Mouse (Mus musculus) embryonic facial prominence, embryonic 13.5 days (tissue): ENCODE measurements around the gene 5530401A14Rik. TPM values are rescaled to one million over a fixed set of nuclear protein-coding genes. Genes with fewer than 3 reads are reported as not detected.

Experiments
- ATAC-seq: fragments of 200-750 bp; cut with Nextera tagmentation; 2 replicates; pipeline ENCODE4 v1.8.0; 2017; ENCODE audit warnings: low read depth; ENCODE audit not compliant: insufficient number of reproducible peaks, insufficient read depth, low FRiP score, low TSS enrichment
- H3K27ac ChIP-seq: fragments of 300-500 bp; sonication (generic); 2 replicates; pipeline ENCODE4 v1.5.1; 2015; ENCODE audit warnings: moderate library complexity, mild to moderate bottlenecking, inconsistent platforms
- H3K27me3 ChIP-seq: fragments of 300-500 bp; sonication (generic); 2 replicates; pipeline ENCODE4 v1.6.1; 2015; ENCODE audit warnings: mild to moderate bottlenecking, inconsistent platforms
- H3K36me3 ChIP-seq: fragments of 300-500 bp; sonication (generic); 2 replicates; pipeline ENCODE4 v1.6.1; 2015; ENCODE audit warnings: mild to moderate bottlenecking, inconsistent platforms
- H3K4me1 ChIP-seq: fragments of 300-500 bp; sonication (generic); 2 replicates; pipeline ENCODE4 v1.6.1; 2015; ENCODE audit warnings: inconsistent platforms
- H3K4me2 ChIP-seq: fragments of 300-500 bp; sonication (generic); 2 replicates; pipeline ENCODE4 v1.6.1; 2015; ENCODE audit warnings: moderate library complexity, mild to moderate bottlenecking, inconsistent platforms
- H3K4me3 ChIP-seq: fragments of 300-500 bp; sonication (generic); 2 replicates; pipeline ENCODE4 v1.5.1; 2015; ENCODE audit warnings: mild to moderate bottlenecking, inconsistent platforms
- H3K9ac ChIP-seq: fragments of 300-500 bp; sonication (generic); 2 replicates; pipeline ENCODE4 v1.6.1; 2015; ENCODE audit warnings: mild to moderate bottlenecking, inconsistent platforms
- H3K9me3 ChIP-seq: fragments of 300-500 bp; sonication (generic); 2 replicates; pipeline ENCODE4 v1.6.1; 2016; ENCODE audit warnings: inconsistent platforms
- WGBS: fragments of 180-500 bp; shearing (Covaris S2); methylation state at CpG from one replicate; pipeline ENCODE4 v1.1.7; 2015; ENCODE audit warnings: mixed read lengths; 5-methylcytosine and 5-hydroxymethylcytosine counted together
- polyA plus RNA-seq: library from polyadenylated mRNA; unstranded; fragments of >200 nt; fragmentation: Nextera tagmentation; extraction: Ambion mirVana; gene quantifications from 2 replicates; pipeline ENCODE4 v1.2.1, GENCODE M21; 2015

Gene 5530401A14Rik
- polyA plus RNA-seq, 1 experiment from 2014 or later: 0.07 TPM

GRCm38 (mm10) chr11:81896511-81896910 lies 36.0 kb downstream of the 5530401A14Rik start:
- no peak for ATAC-seq
- no peak overlapping the region for H3K4me2 ChIP-seq
- 86% methylated on average over 6 of the region's 6 CpGs for WGBS
- no peaks in the 10 kb centered on the region for H3K4me1 ChIP-seq
- 0 out of 2 replicates have a peak, but pooled peaks cover 4% of the 10 kb centered on the region for H3K27me3 ChIP-seq
- no peak overlapping the region for H3K9ac ChIP-seq
- no peaks in the 10 kb centered on the region for H3K9me3 ChIP-seq
- no peaks in the 10 kb centered on the region for H3K36me3 ChIP-seq
- no peak overlapping the region for H3K27ac ChIP-seq
- H3K4me3 ChIP-seq: no peak overlapping the region

DNA sequence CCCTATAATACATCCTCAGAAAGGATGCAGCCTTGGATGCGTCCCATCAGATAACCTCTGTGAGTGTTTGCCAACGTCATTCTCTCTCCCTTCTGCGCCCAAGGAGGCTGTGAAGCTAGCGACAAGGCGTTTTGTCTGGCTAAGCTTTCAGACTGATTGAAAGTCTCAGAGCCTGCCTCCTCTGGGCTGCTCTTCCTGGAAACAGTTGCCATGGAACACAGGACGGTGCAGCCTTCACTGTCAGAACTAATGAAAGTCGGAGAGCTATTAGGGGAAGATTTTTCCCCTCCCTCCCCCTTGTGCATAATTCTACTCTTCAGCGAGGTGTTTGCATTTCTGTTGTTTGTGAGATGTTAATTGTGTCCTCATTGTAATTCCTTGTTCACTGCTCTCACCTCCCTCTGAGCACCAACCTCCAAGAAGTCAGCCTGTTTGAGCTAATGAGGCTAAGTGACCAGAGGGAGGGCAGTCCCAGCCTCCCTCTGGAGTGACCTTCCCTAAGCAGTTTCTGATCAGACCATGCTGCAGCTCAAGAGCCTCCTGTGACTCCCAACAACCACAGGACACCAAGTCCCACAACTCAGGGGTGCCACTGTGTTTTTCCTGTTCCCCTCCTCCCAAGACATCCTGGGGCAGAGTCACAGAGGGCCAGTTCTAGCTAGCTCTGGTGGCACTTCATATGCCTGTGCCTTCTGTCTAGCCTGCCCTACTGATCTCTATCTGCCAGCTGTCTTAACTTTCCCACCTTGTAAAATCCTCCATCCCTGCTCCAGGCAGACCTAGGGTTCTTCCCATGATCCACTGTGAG lies 37.3 kb downstream of the 5530401A14Rik start:
- Histone ChIP-seq H3K36me3 (no peaks in the 10 kb centered on the region), H3K9ac (no peak overlapping the region), H3K4me3 (no peak overlapping the region), H3K4me1 (no peaks in the 10 kb centered on the region), H3K4me2 (no peak overlapping the region), H3K9me3 (no peaks in the 10 kb centered on the region), H3K27me3 (0 out of 2 replicates have a peak, but pooled peaks cover 4% of the 10 kb centered on the region), H3K27ac (no peak overlapping the region)
- ATAC-seq: no peak
- 6% methylated on average over 8 of the region's 8 CpGs for WGBS

- Histone ChIP-seq H3K27ac (no peak overlapping the region), H3K4me3 (no peak overlapping the region), H3K27me3 (0 out of 2 replicates have a peak, but pooled peaks cover 4% of the 10 kb centered on the region), H3K36me3 (no peaks in the 10 kb centered on the region), H3K4me2 (no peak overlapping the region), H3K4me1 (no peaks in the 10 kb centered on the region), H3K9me3 (no peaks in the 10 kb centered on the region), H3K9ac (no peak overlapping the region)
- ATAC-seq: no peak
These were observed 41.8 kb downstream of the 5530401A14Rik start for GRCm38 (mm10) chr11:81902318-81902717.

- Histone ChIP-seq H3K27ac (no peak overlapping the region), H3K36me3 (no peaks in the 10 kb centered on the region), H3K4me1 (no peaks in the 10 kb centered on the region), H3K27me3 (no peaks in the 10 kb centered on the region), H3K4me3 (no peak overlapping the region), H3K9ac (no peak overlapping the region), H3K4me2 (no peak overlapping the region), H3K9me3 (no peaks in the 10 kb centered on the region)
- ATAC-seq: no peak
- 91% methylated on average over 1 of the region's 1 CpGs for WGBS
These were observed 48.3 kb downstream of the 5530401A14Rik start for GRCm38 (mm10) chr11:81908760-81909159.

DNA sequence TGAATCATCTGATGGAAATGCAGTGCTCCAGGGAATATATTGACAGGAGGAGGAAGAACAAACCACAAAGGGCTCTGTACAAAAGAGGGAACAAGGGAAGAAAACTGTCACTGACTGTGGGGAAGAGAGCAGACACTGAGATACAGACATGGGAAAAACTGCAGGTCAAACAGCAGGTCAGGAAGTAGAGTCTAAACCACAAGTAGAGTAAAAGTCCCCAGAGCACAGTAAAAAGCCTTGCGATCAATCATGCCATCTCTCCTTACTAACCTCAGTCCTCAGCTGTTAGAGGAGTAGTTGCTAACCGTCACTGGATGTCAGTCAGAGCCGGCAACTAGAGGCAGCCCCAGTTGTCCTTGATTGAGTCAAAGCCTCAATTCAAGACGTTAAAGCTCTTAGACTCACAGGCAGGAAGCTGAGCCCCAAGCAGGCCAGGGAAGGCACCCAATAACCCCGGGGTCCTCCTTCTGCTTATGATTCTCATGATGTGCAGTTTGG lies 49.0 kb downstream of the 5530401A14Rik start:
- no peak overlapping the region for H3K9ac ChIP-seq
- no peaks in the 10 kb centered on the region for H3K9me3 ChIP-seq
- no peak overlapping the region for H3K4me3 ChIP-seq
- no peaks in the 10 kb centered on the region for H3K36me3 ChIP-seq
- WGBS: 65% methylated on average over 5 of the region's 5 CpGs
- H3K4me1 ChIP-seq: no peaks in the 10 kb centered on the region
- no peak overlapping the region for H3K4me2 ChIP-seq
- no peaks in the 10 kb centered on the region for H3K27me3 ChIP-seq
- ATAC-seq: no peak
- no peak overlapping the region for H3K27ac ChIP-seq

GRCm38 (mm10) chr11:81913071-81913470 lies 52.6 kb downstream of the 5530401A14Rik start:
- Histone ChIP-seq H3K27me3 (no peaks in the 10 kb centered on the region), H3K36me3 (no peaks in the 10 kb centered on the region), H3K4me1 (no peaks in the 10 kb centered on the region), H3K4me3 (no peak overlapping the region), H3K27ac (no peak overlapping the region), H3K9me3 (no peaks in the 10 kb centered on the region), H3K4me2 (no peak overlapping the region), H3K9ac (no peak overlapping the region)
- 58% methylated on average over 4 of the region's 4 CpGs for WGBS
- no peak for ATAC-seq

GRCm38 (mm10) chr11:81915501-81915900 lies 55.0 kb downstream of the 5530401A14Rik start:
- Histone ChIP-seq H3K9me3 (0 out of 2 replicates have a peak, but pooled peaks cover 4% of the 10 kb centered on the region), H3K4me2 (no peak overlapping the region), H3K9ac (no peak overlapping the region), H3K4me3 (no peak overlapping the region), H3K27ac (no peak overlapping the region), H3K4me1 (no peaks in the 10 kb centered on the region), H3K36me3 (no peaks in the 10 kb centered on the region), H3K27me3 (no peaks in the 10 kb centered on the region)
- ATAC-seq: no peak
- WGBS: 68% methylated on average over 6 of the region's 6 CpGs

- WGBS: 61% methylated on average over 2 of the region's 2 CpGs
- H3K27me3 ChIP-seq: no peaks in the 10 kb centered on the region
- no peak overlapping the region for H3K4me3 ChIP-seq
- no peaks in the 10 kb centered on the region for H3K4me1 ChIP-seq
- ATAC-seq: no peak
- H3K4me2 ChIP-seq: no peak overlapping the region
- 0 out of 2 replicates have a peak, but pooled peaks cover 4% of the 10 kb centered on the region for H3K9me3 ChIP-seq
- H3K36me3 ChIP-seq: no peaks in the 10 kb centered on the region
- no peak overlapping the region for H3K9ac ChIP-seq
- H3K27ac ChIP-seq: no peak overlapping the region
These were observed 62.6 kb downstream of the 5530401A14Rik start for GRCm38 (mm10) chr11:81923096-81923495.

DNA sequence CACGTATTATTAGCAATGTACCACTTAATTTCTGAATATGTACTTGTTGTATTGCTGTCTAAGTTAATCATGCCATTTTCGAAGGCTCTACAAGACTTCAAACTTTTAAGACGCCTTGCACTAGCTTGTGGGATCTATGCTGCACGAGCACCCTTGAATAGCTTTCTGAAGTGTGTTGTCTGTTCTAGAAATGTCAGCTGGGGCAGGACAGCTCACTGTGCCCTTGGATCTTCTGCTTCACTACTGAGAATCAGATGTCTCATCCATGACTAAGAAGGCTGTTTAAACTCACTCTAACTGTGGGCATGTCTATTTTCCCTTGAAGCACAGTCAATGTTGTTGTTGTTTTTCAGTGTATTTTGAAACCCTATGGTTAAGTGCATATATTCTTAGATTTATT lies 63.2 kb downstream of the 5530401A14Rik start:
- no peak for ATAC-seq
- Histone ChIP-seq H3K9me3 (0 out of 2 replicates have a peak, but pooled peaks cover 4% of the 10 kb centered on the region), H3K36me3 (no peaks in the 10 kb centered on the region), H3K27ac (no peak overlapping the region), H3K4me1 (no peaks in the 10 kb centered on the region), H3K9ac (no peak overlapping the region), H3K4me3 (no peak overlapping the region), H3K27me3 (no peaks in the 10 kb centered on the region; the same call in 1 of the 2 replicates), H3K4me2 (no peak overlapping the region)
- WGBS: 69% methylated on average over 4 of the region's 4 CpGs

- Histone ChIP-seq H3K4me3 (no peak overlapping the region), H3K4me2 (no peak overlapping the region), H3K4me1 (no peaks in the 10 kb centered on the region), H3K36me3 (no peaks in the 10 kb centered on the region), H3K9ac (no peak overlapping the region), H3K9me3 (no peaks in the 10 kb centered on the region), H3K27ac (no peak overlapping the region), H3K27me3 (no peaks in the 10 kb centered on the region; the same call in 1 of the 2 replicates)
- no peak for ATAC-seq
These were observed 65.9 kb downstream of the 5530401A14Rik start for GRCm38 (mm10) chr11:81926393-81926792.

DNA sequence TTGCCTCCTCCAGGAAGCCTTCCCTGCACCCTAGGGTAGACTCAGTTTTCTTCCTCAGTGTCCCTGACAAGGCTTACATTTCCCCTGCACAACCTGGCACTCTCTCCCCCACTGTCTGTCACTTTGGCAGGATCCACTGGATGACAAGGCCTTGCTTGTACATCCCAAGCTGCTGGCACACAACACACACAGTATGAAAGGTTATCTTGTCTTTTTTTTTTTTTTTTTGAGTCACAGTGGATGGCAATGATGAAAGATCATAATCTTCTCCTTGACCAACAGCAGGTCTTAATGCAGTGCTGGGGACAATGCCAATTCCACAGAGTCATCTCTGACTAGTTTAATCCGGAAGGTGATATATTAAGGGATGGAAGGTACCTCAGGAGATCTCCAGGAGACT lies 77.0 kb downstream of the 5530401A14Rik start:
- H3K4me2 ChIP-seq: no peak overlapping the region
- 94% methylated on average over 1 of the region's 1 CpGs for WGBS
- H3K9ac ChIP-seq: no peak overlapping the region
- H3K4me3 ChIP-seq: no peak overlapping the region
- H3K27ac ChIP-seq: no peak overlapping the region
- no peaks in the 10 kb centered on the region for H3K27me3 ChIP-seq
- ATAC-seq: no peak
- no peaks in the 10 kb centered on the region for H3K36me3 ChIP-seq
- H3K9me3 ChIP-seq: no peaks in the 10 kb centered on the region
- no peaks in the 10 kb centered on the region for H3K4me1 ChIP-seq

DNA sequence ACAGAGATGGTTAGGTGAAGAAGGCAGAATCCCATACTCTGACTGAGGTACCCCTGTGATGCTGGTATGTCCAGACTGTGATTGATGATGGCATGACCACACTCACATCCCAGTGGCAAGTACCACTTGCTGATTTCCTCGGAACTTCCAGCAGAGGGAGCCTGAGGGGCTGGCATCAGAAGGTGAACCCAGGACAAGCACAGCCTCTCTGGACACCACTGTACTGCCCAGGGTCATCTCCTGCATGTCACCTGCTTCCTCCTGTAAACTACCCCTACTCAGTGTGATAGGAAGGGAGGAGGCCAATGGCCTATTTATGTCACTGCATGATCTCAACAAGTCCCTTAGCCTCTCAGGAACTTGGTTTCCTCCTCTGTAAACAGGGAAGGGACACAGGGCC lies 80.5 kb downstream of the 5530401A14Rik start:
- ATAC-seq: no peak
- Histone ChIP-seq H3K27me3 (no peaks in the 10 kb centered on the region), H3K4me1 (no peaks in the 10 kb centered on the region), H3K4me2 (no peak overlapping the region), H3K4me3 (no peak overlapping the region), H3K36me3 (no peaks in the 10 kb centered on the region), H3K9ac (no peak overlapping the region), H3K27ac (no peak overlapping the region), H3K9me3 (no peaks in the 10 kb centered on the region)
- WGBS: 13% methylated on average over 1 of the region's 1 CpGs
